Mouse (Mus musculus) ES-E14 (cell line): ENCODE results near the gene Olfr549.

Source experiments
- CHD2 ChIP-seq: IDR thresholded peaks from 2 replicates; pipeline ENCODE4 v1.6.1; 2014; ENCODE audit warnings: mild to moderate bottlenecking, low read depth, low read length, inconsistent platforms
- ZC3H11A ChIP-seq: IDR thresholded peaks from 2 replicates; pipeline ENCODE4 v1.6.1; 2012; ENCODE audit warnings: low read depth, mild to moderate bottlenecking, inconsistent platforms, low read length, borderline replicate concordance
- ZNF384 ChIP-seq: IDR thresholded peaks from 2 replicates; pipeline ENCODE4 v1.6.1; 2012; ENCODE audit warnings: low read depth, low read length, inconsistent platforms

GRCm38 (mm10) chr7:102591786-102592185 is 42.1 kb downstream of the Olfr549 start, which contains the start of gene Olfr551:
- TF ChIP-seq ZNF384 (no peak), CHD2 (no peak), ZC3H11A (no peak)
